Mouse (Mus musculus) heart, embryonic 14.5 days (tissue): ENCODE measurements around the gene Sept4. TPM values are rescaled to one million over a fixed set of nuclear protein-coding genes. Genes with fewer than 3 reads are reported as not detected.

Experiments
- ATAC-seq: fragments of 200-750 bp; cut with Nextera tagmentation; 2 replicates; pipeline ENCODE4 v1.8.0; 2017; ENCODE audit warnings: low read depth, moderate TSS enrichment; ENCODE audit not compliant: insufficient number of reproducible peaks, insufficient read depth, low FRiP score
- H3K27ac ChIP-seq, 2 experiments: fragments of 200-500 bp in 1 of 2; fragments of 300-500 bp in 1 of 2; sonication (generic) in 1 of 2; replicated peaks in 1 of 2; 2 replicates each; pipeline ENCODE4 v1.5.1; 2012 to 2014; ENCODE audit warnings: low read depth in 2 of 2, low read length in 2 of 2, control low read depth in 1 of 2, mild to moderate bottlenecking in 1 of 2, mixed read lengths in 1 of 2; ENCODE audit not compliant: control insufficient read depth in 1 of 2, insufficient read depth in 1 of 2
- H3K27me3 ChIP-seq: fragments of 300-500 bp; sonication (generic); 2 replicates; pipeline ENCODE4 v1.6.1; 2014; ENCODE audit warnings: mild to moderate bottlenecking, low read length, control low read depth; ENCODE audit not compliant: control insufficient read depth, insufficient read depth
- H3K36me3 ChIP-seq: fragments of 300-500 bp; sonication (generic); 2 replicates; pipeline ENCODE4 v1.6.1; 2014; ENCODE audit warnings: mild to moderate bottlenecking, control low read depth, low read length, mixed read lengths; ENCODE audit not compliant: control insufficient read depth, insufficient read depth
- H3K4me1 ChIP-seq, 2 experiments: fragments of 200-500 bp in 1 of 2; fragments of 300-500 bp in 1 of 2; sonication (generic) in 1 of 2; 2 replicates each; pipeline ENCODE4 v1.6.1; 2012 to 2014; ENCODE audit warnings: low read length in 2 of 2, control low read depth in 1 of 2, mixed read lengths in 1 of 2; ENCODE audit not compliant: control insufficient read depth in 2 of 2, insufficient read depth in 2 of 2
- H3K4me2 ChIP-seq: fragments of 300-500 bp; sonication (generic); 2 replicates; pipeline ENCODE4 v1.6.1; 2014; ENCODE audit warnings: mild to moderate bottlenecking, low read length
- H3K4me3 ChIP-seq, 2 experiments: fragments of 200-500 bp in 1 of 2; fragments of 300-500 bp in 1 of 2; sonication (generic) in 1 of 2; 2 replicates each; pipeline ENCODE4 v1.5.1; 2012 to 2014; ENCODE audit warnings: low read length in 2 of 2, mild to moderate bottlenecking in 2 of 2, control low read depth in 1 of 2, low read depth in 1 of 2, moderate library complexity in 1 of 2; ENCODE audit not compliant: control insufficient read depth in 1 of 2, insufficient read depth in 1 of 2
- H3K9ac ChIP-seq: fragments of 300-500 bp; sonication (generic); 2 replicates; pipeline ENCODE4 v1.6.1; 2014; ENCODE audit warnings: mild to moderate bottlenecking, low read length
- H3K9me3 ChIP-seq: fragments of 300-500 bp; sonication (generic); 2 replicates; pipeline ENCODE4 v1.6.1; 2016; ENCODE audit warnings: low read length, control low read depth; ENCODE audit not compliant: control insufficient read depth
- WGBS: fragments of 180-500 bp; shearing (Covaris S2); extraction: QIAGEN DNeasy Blood & Tissue Kit; methylation state at CpG from one replicate; pipeline ENCODE4 v1.1.7; 2014; 5-methylcytosine and 5-hydroxymethylcytosine counted together
- polyA plus RNA-seq: library from polyadenylated mRNA; unstranded; fragments of >200 nt; fragmentation: Nextera tagmentation; extraction: Ambion mirVana; gene quantifications from 2 replicates; pipeline ENCODE4 v1.2.1, GENCODE M21; 2014

The Sept4 gene
- 23.5 and 25.8 TPM in 2 replicates for polyA plus RNA-seq

- Histone ChIP-seq H3K4me2 (no peak within 1 kb of the TSS), H3K27me3 (no peaks in the 10 kb centered on the region), H3K27ac (0 out of 4 replicates have a peak within 1 kb of the TSS, but pooled peaks of 1 of the 2 experiments have one; percentile 1), H3K9ac (no peak within 1 kb of the TSS), H3K4me3 (no peak within 1 kb of the TSS), H3K4me1 (peaks cover 22 to 30% of the 10 kb centered on the region in 2 experiments), H3K9me3 (no peaks in the 10 kb centered on the region), H3K36me3 (no peaks in the 10 kb centered on the region)
- no peak for ATAC-seq
- WGBS: 68% methylated on average over 7 of the region's 7 CpGs
Observed at GRCm38 (mm10) chr11:87568255-87568953, at the start of gene Sept4. TSS of gene Sept4 (plus strand) at chr11:87568903.

- 5% methylated on average over 2 of the region's 2 CpGs for WGBS
- H3K36me3 ChIP-seq: no peaks in the 10 kb centered on the region
- H3K9me3 ChIP-seq: no peaks in the 10 kb centered on the region
Observed at GRCm38 (mm10) chr11:87519260-87519659, 49.4 kb upstream of the Sept4 start.

GRCm38 (mm10) chr11:87523466-87523865, 45.2 kb upstream of the Sept4 start:
- ATAC-seq: no peak
- H3K9me3 ChIP-seq: no peaks in the 10 kb centered on the region
- no peak overlapping the region for H3K27ac ChIP-seq
- 76% methylated on average over 5 of the region's 5 CpGs for WGBS
- H3K4me2 ChIP-seq: no peak overlapping the region
- H3K9ac ChIP-seq: no peak overlapping the region
- H3K36me3 ChIP-seq: no peaks in the 10 kb centered on the region
- H3K27me3 ChIP-seq: no peaks in the 10 kb centered on the region
- peaks cover 0 to 4% of the 10 kb centered on the region in 2 experiments; a peak in 1 of 4 replicates for H3K4me1 ChIP-seq
- H3K4me3 ChIP-seq: no peak overlapping the region

More at GRCm38 (mm10) chr11:87519260-87519659, 49.4 kb upstream of the Sept4 start:
- no peaks in the 10 kb centered on the region; a peak in 1 of 4 replicates for H3K4me1 ChIP-seq
- H3K27ac ChIP-seq: no peak overlapping the region
- no peaks in the 10 kb centered on the region for H3K27me3 ChIP-seq
- no peak overlapping the region for H3K9ac ChIP-seq
- H3K4me3 ChIP-seq: no peak overlapping the region
- ATAC-seq: no peak
- H3K4me2 ChIP-seq: no peak overlapping the region

GRCm38 (mm10) chr11:87523967-87524366, 44.7 kb upstream of the Sept4 start:
- Histone ChIP-seq H3K27ac (peak overlapping the region in 1 of 2 experiments; percentile 53; a peak in 1 of 4 replicates), H3K4me1 (peaks cover 0 to 4% of the 10 kb centered on the region in 2 experiments; a peak in 1 of 4 replicates), H3K4me3 (no peak overlapping the region), H3K9ac (no peak overlapping the region), H3K9me3 (no peaks in the 10 kb centered on the region), H3K36me3 (no peaks in the 10 kb centered on the region), H3K4me2 (no peak overlapping the region), H3K27me3 (no peaks in the 10 kb centered on the region)
- ATAC-seq: no peak

GRCm38 (mm10) chr11:87524780-87525179, 43.9 kb upstream of the Sept4 start:
- ATAC-seq: no peak

GRCm38 (mm10) chr11:87527364-87527763, 41.3 kb upstream of the Sept4 start:
- H3K9me3 ChIP-seq: no peaks in the 10 kb centered on the region
- no peaks in the 10 kb centered on the region for H3K36me3 ChIP-seq
- H3K4me3 ChIP-seq: no peak overlapping the region
- peaks cover 0 to 4% of the 10 kb centered on the region in 2 experiments; a peak in 2 of 4 replicates for H3K4me1 ChIP-seq
- H3K9ac ChIP-seq: no peak overlapping the region
- H3K4me2 ChIP-seq: no peak overlapping the region
- 72% methylated on average over 3 of the region's 3 CpGs for WGBS
- no peak for ATAC-seq
- no peak overlapping the region for H3K27ac ChIP-seq
- no peaks in the 10 kb centered on the region for H3K27me3 ChIP-seq

More at GRCm38 (mm10) chr11:87524780-87525179, 43.9 kb upstream of the Sept4 start:
- Histone ChIP-seq H3K27me3 (no peaks in the 10 kb centered on the region), H3K4me1 (peaks cover 0 to 4% of the 10 kb centered on the region in 2 experiments; a peak in 1 of 4 replicates), H3K9ac (no peak overlapping the region), H3K4me2 (no peak overlapping the region), H3K9me3 (no peaks in the 10 kb centered on the region), H3K4me3 (no peak overlapping the region), H3K27ac (peak overlapping the region; percentile 20 to 53; a peak in 3 of 4 replicates), H3K36me3 (no peaks in the 10 kb centered on the region)

GRCm38 (mm10) chr11:87527990-87528389, 40.7 kb upstream of the Sept4 start:
- Histone ChIP-seq H3K9me3 (no peaks in the 10 kb centered on the region), H3K4me3 (no peak overlapping the region), H3K27me3 (no peaks in the 10 kb centered on the region), H3K27ac (no peak overlapping the region), H3K36me3 (no peaks in the 10 kb centered on the region), H3K4me1 (peaks cover 0 to 4% of the 10 kb centered on the region in 2 experiments; a peak in 2 of 4 replicates), H3K9ac (no peak overlapping the region), H3K4me2 (no peak overlapping the region)
- no peak for ATAC-seq
- 55% methylated on average over 4 of the region's 4 CpGs for WGBS
